Mouse (Mus musculus) olfactory bulb, adult 2 months (tissue): ENCODE results near the gene Cnksr3.

ENCODE experiments used
- CTCF ChIP-seq: fragments of 200-500 bp; IDR thresholded peaks from 2 replicates; pipeline ENCODE4 v1.5.1; 2012; ENCODE audit warnings: low read depth, mild to moderate bottlenecking, low read length, moderate library complexity; ENCODE audit not compliant: insufficient read depth
- POLR2A ChIP-seq: fragments of 200-500 bp; IDR thresholded peaks from 2 replicates; pipeline ENCODE4 v1.6.1; 2012; ENCODE audit warnings: mild to moderate bottlenecking, low read depth, low read length, moderate library complexity; ENCODE audit not compliant: insufficient read depth

DNA sequence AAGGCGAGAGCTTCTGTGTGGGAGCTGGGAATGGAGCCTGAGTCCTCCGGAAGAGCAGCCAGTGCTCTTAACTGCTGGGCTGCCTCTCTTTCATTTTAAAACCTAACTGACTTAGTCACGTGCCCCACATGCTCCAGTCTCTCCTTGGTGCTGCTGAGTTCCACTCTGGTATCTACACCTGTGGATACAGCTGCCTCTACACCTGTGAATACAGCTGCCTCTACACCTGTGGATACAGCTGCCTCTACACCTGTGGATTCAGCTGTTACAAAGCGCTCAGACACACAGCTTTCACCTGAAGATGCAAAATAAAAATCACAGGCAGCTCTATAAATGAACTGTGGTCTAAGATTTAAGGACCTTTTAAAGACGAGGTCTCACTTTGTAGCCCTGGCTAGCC lies 79.0 kb downstream of the Cnksr3 start:
- TF ChIP-seq CTCF (no peak), POLR2A (no peak)
